Mouse (Mus musculus) liver, adult 2 months (tissue): Measurements from ENCODE around the gene Abcb10. TPM values are rescaled to one million over a fixed set of nuclear protein-coding genes. Genes with fewer than 3 reads are reported as not detected.
"Not testable (repeated sequence)": the region's sequence is repeated elsewhere in the genome, so short reads cannot be mapped to it uniquely, and the experiment has no call there.

Experiments used
- DNase-seq: peaks from one replicate; pipeline ENCODE4 v3.0.0-alpha.2; 2011; ENCODE audit warnings: low read depth, low spot score; ENCODE audit errors: extremely low read depth
- H3K27ac ChIP-seq: fragments of 200-500 bp; replicated peaks from 2 replicates; pipeline ENCODE4 v1.5.1; 2012; ENCODE audit warnings: low read depth, mild to moderate bottlenecking, control low read depth, inconsistent platforms, low read length; ENCODE audit not compliant: insufficient read depth
- H3K27me3 ChIP-seq: fragments of 200-500 bp; 2 replicates; pipeline ENCODE4 v1.6.1; 2012; ENCODE audit warnings: mild to moderate bottlenecking, moderate library complexity, low read length, inconsistent platforms; ENCODE audit not compliant: control insufficient read depth, insufficient read depth
- H3K36me3 ChIP-seq: fragments of 200-500 bp; 2 replicates; pipeline ENCODE4 v1.6.1; 2012; ENCODE audit warnings: low read length, inconsistent platforms; ENCODE audit not compliant: control insufficient read depth, insufficient read depth
- H3K4me1 ChIP-seq: fragments of 200-500 bp; 2 replicates; pipeline ENCODE4 v1.6.1; 2011; ENCODE audit warnings: low read length; ENCODE audit not compliant: control insufficient read depth, insufficient read depth
- H3K4me3 ChIP-seq: fragments of 200-500 bp; 2 replicates; pipeline ENCODE4 v1.5.1; 2011; ENCODE audit warnings: low read depth, mild to moderate bottlenecking, control low read depth, low read length, moderate library complexity; ENCODE audit not compliant: insufficient read depth
- H3K79me2 ChIP-seq: fragments of 200-500 bp; 2 replicates; pipeline ENCODE4 v1.6.1; 2012; ENCODE audit warnings: inconsistent platforms, mild to moderate bottlenecking, low read length, moderate library complexity; ENCODE audit not compliant: control insufficient read depth, insufficient read depth
- H3K9ac ChIP-seq: fragments of 200-500 bp; 2 replicates; pipeline ENCODE4 v1.6.1; 2012; ENCODE audit warnings: low read depth, mild to moderate bottlenecking, control low read depth, inconsistent platforms, low read length
- CTCF ChIP-seq: fragments of 200-500 bp; IDR thresholded peaks from 2 replicates; pipeline ENCODE4 v1.5.1; 2011; ENCODE audit warnings: low read depth, low read length, control low read depth
- POLR2A ChIP-seq: fragments of 200-500 bp; IDR thresholded peaks from 2 replicates; pipeline ENCODE4 v1.6.1; 2011; ENCODE audit warnings: low read length, control low read depth; ENCODE audit not compliant: insufficient read depth; ENCODE audit errors: extremely low read depth
- WGBS: fragments of 180-500 bp; shearing (Covaris S2); methylation state at CpG from one replicate; pipeline ENCODE4 v1.1.7; 2018; 5-methylcytosine and 5-hydroxymethylcytosine counted together
- polyA plus RNA-seq: library from polyadenylated mRNA; depleted of rRNA; stranded (reverse); fragments of >200 nt; gene quantifications from 2 replicates; pipeline ENCODE4 v1.2.3, GENCODE M21; 2012; rRNA removed
- total RNA-seq: library from RNA; depleted of rRNA; stranded (reverse); fragments of >200 nt; gene quantifications from 2 replicates; pipeline ENCODE4 v1.2.3, GENCODE M21; 2014; rRNA removed

Gene Abcb10
- total RNA-seq = 12.4 and 13.9 TPM in 2 replicates
- polyA plus RNA-seq = 13.6 and 13.7 TPM in 2 replicates

GRCm38 (mm10) chr8:123982826-123983400, at the start of gene Abcb10:
Abcb10 (minus strand) TSS chr8:123983122.
- peak; percentile 93 for TF ChIP-seq POLR2A
- no peak for TF ChIP-seq CTCF
- peak; percentile 86 for DNase-seq
- Histone ChIP-seq H3K79me2 (peaks cover 19% of the 10 kb centered on the region; the same call in 1 of the 2 replicates), H3K9ac (peak within 1 kb of the TSS; percentile 93), H3K36me3 (no peaks in the 10 kb centered on the region), H3K27me3 (no peaks in the 10 kb centered on the region), H3K4me3 (peak within 1 kb of the TSS; percentile 90), H3K27ac (peak within 1 kb of the TSS; percentile 95), H3K4me1 (peaks cover 16% of the 10 kb centered on the region; the same call in 1 of the 2 replicates)
- under 1% methylated on average over 54 of the region's 56 CpGs for WGBS

DNA sequence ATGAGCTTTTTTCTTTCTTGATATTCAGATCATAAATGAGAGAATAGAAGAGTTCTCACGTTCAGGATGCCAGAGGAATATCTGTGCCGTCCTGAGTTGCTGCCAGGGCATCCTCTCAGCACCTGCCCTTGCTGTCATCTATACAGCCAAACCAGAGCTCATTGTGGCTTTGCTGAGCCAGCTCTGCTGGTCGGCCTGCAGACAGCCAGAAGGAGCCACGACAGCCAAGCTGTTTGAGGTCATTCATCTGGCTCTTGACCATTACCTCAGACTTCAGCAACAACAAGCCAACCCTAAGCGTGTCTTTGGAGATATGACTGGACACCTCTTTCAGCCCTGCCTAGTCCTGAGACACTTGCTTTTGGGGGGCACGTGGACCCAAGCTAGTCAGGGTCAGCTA, 44.9 kb upstream of the Abcb10 start:
- 94% methylated on average over 6 of the region's 6 CpGs for WGBS
- TF ChIP-seq CTCF (no peak), POLR2A (no peak)
- Histone ChIP-seq H3K9ac (no peak overlapping the region), H3K79me2 (peaks cover 5% of the 10 kb centered on the region; the same call in 1 of the 2 replicates), H3K4me1 (no peaks in the 10 kb centered on the region), H3K27ac (no peak overlapping the region), H3K4me3 (no peak overlapping the region), H3K36me3 (peaks cover 24% of the 10 kb centered on the region), H3K27me3 (no peaks in the 10 kb centered on the region)
- no peak for DNase-seq

- not testable (repeated sequence) for H3K9ac ChIP-seq, H3K27me3 ChIP-seq, H3K4me1 ChIP-seq, H3K27ac ChIP-seq, DNase-seq, H3K4me3 ChIP-seq
- peaks cover 12% of the 10 kb centered on the region; the same call in 1 of the 2 replicates for H3K79me2 ChIP-seq
- H3K36me3 ChIP-seq = peaks cover 22% of the 10 kb centered on the region
- 90% methylated on average over 2 of the region's 2 CpGs for WGBS
Measured at GRCm38 (mm10) chr8:124026265-124026664, 43.3 kb upstream of the Abcb10 start.

DNA sequence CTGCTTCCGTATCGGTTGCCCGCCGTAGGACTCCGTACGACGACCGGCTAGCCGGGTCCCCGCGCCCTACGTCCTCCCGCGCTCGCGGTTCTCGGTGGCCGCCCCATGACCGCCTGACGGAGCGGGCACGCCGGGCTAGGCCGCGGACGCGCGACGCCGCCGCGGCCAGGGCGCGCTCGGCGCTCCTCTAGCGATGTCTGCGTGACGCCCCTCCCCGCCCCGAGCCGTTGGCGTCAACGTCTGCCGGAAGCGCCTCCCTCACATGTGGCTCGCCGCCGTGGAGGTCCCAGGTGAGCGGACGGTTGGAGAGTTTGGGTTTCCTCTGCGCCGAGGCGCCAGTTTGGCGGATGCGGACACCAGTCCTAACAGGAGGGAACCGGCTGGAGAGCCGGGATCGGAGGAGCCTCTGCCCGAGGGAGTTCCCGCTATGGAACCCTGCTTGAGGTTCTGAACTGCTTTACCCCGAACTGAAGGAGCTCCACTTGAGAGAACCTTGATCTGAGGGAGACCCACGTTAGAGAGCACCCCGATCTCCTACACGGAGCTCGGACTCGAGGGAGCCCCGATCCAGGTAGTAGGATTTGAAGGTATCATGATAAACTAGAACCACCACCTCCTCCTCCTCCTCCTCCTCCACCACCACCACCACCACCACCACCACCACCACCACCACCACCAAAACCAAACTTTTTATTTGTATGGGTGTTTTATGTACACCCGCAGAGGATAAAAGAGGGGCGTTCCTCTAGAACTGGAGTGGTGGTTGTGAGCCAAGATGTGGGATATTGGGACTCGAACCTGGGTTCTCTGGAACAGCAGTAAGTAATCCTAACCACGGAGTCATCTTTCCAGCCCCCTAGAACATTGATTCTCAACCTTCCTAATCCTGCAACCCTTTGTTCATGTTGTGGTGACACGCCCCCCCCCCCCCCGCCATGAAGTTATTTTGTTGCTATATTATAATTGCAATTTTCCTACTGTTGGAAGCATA, 38.6 kb upstream of the Abcb10 start, which contains the start of the genes Taf5l and Urb2:
Gene Taf5l, minus strand, starts transcription at position 161 of the 991 bp plus-strand sequence.
Gene Urb2, plus strand, starts transcription at position 272 of the 991 bp plus-strand sequence.
- Histone ChIP-seq H3K79me2 (peaks cover 31% of the 10 kb centered on the region), H3K27ac (peak within 1 kb of the TSS; percentile 96), H3K4me3 (peak within 1 kb of the TSS; percentile 93), H3K36me3 (peaks cover 5% of the 10 kb centered on the region), H3K9ac (peak within 1 kb of the TSS; percentile 97), H3K4me1 (peaks cover 10% of the 10 kb centered on the region), H3K27me3 (no peaks in the 10 kb centered on the region)
- WGBS = 1% methylated on average over 68 of the region's 74 CpGs
- DNase-seq = peak; percentile 65
- TF ChIP-seq CTCF (no peak), POLR2A (0 out of 2 replicates have a peak, but pooled peaks have one; percentile 43)

DNA sequence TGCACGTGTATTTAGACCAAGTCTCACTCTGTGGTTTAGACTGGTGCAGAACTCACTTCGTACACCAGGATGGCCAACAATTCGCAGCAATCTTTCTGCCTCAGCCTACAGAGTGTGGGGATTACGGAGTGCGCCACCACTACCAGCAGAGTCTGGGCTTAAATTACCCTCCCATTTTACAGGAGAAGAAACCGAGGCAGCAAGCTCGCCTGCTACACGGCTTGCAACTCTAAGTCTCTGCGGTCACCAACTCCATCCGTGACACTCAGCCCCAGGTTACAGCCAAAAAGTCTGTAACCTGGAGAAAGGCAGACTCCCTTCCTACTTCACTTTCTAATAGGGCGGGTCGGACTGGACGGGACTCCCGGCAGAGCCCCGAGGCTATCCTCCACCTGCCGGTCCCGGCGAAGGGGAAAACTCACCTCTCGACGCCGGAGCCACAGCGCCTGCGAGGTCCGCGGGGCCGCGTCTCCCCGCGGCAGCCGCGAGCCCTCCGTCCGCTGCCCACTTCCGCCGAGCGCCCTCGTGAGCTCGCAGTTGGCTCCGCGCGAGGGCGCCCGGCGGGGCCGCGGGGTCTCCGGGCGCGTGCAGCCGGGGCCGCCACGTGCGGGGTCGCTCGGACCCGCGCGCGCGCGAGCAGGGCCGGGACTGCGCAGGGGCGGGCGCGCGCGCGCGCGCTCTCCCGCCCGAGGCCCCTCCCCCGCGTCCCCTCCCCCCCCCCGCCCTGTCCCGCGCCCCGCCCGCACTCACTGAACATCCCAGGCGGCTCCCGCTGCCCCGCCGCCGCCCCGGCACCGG, 37.7 kb upstream of the Abcb10 start:
- peak overlapping the region; percentile 93 for H3K4me3 ChIP-seq
- H3K79me2 ChIP-seq = peaks cover 34% of the 10 kb centered on the region
- DNase-seq = peak; percentile 49
- WGBS = 3% methylated on average over 66 of the region's 87 CpGs
- H3K27me3 ChIP-seq = no peaks in the 10 kb centered on the region
- peak overlapping the region; percentile 96 for H3K27ac ChIP-seq
- H3K4me1 ChIP-seq = peaks cover 10% of the 10 kb centered on the region
- peak overlapping the region; percentile 97 for H3K9ac ChIP-seq
- TF ChIP-seq POLR2A (no peak), CTCF (no peak)
- H3K36me3 ChIP-seq = peaks cover 2% of the 10 kb centered on the region; the same call in 1 of the 2 replicates
